Mouse (Mus musculus) limb, embryonic 12.5 days (tissue): ENCODE measurements at regions not wholly inside any gene's neighbourhood (a gene's known extent, or its start where the extent isn't known, plus 50 kb on each side); places are given as distances from the start of the nearest gene placed in this dataset. TPM values are rescaled to one million over a fixed set of nuclear protein-coding genes. Genes with fewer than 3 reads are reported as not detected.
A peak's percentile ranks its signal among the peaks of the same experiment; 100 is the strongest.

ENCODE experiments used
- ATAC-seq: fragments of 200-750 bp; cut with Nextera tagmentation; 2 replicates; pipeline ENCODE4 v1.8.0; 2017; ENCODE audit warnings: low read depth, moderate TSS enrichment; ENCODE audit not compliant: insufficient number of reproducible peaks, insufficient read depth, low FRiP score, low TSS enrichment
- H3K27ac ChIP-seq: fragments of 300-500 bp; sonication (generic); 2 replicates; pipeline ENCODE4 v1.5.1; 2016; ENCODE audit warnings: mild to moderate bottlenecking, moderate library complexity
- H3K27me3 ChIP-seq: fragments of 300-500 bp; sonication (generic); 2 replicates; pipeline ENCODE4 v1.6.1; 2016; ENCODE audit warnings: mild to moderate bottlenecking, moderate library complexity
- H3K36me3 ChIP-seq: fragments of 300-500 bp; sonication (generic); 2 replicates; pipeline ENCODE4 v1.6.1; 2016; ENCODE audit warnings: mild to moderate bottlenecking, moderate library complexity
- H3K4me1 ChIP-seq: fragments of 300-500 bp; sonication (generic); replicated peaks from 2 replicates; pipeline ENCODE4 v1.6.1; 2016
- H3K4me2 ChIP-seq: fragments of 300-500 bp; sonication (generic); 2 replicates; pipeline ENCODE4 v1.6.1; 2016; ENCODE audit warnings: mild to moderate bottlenecking, moderate library complexity
- H3K4me3 ChIP-seq: fragments of 300-500 bp; sonication (generic); replicated peaks from 2 replicates; pipeline ENCODE4 v1.5.1; 2016; ENCODE audit warnings: mild to moderate bottlenecking
- H3K9ac ChIP-seq: fragments of 300-500 bp; sonication (generic); replicated peaks from 2 replicates; pipeline ENCODE4 v1.6.1; 2016; ENCODE audit warnings: mild to moderate bottlenecking, moderate library complexity
- H3K9me3 ChIP-seq: fragments of 300-500 bp; sonication (generic); 2 replicates; pipeline ENCODE4 v1.6.1; 2016; ENCODE audit warnings: mild to moderate bottlenecking, moderate library complexity
- WGBS: fragments of 180-500 bp; shearing (Covaris S2); methylation state at CpG from one replicate; pipeline ENCODE4 v1.1.7; 2016; 5-methylcytosine and 5-hydroxymethylcytosine counted together
- microRNA-seq: library from miRNA; unstranded; fragments of <30 nt; microRNA quantifications from one replicate; pipeline ENCODE4, GENCODE M21; 2017

GRCm38 (mm10) chr2:84266158-84266557 lies 159.1 kb downstream of the Calcrl start:
- Histone ChIP-seq H3K4me3 (no peak overlapping the region), H3K4me1 (0 out of 2 replicates have a peak, but pooled peaks cover 3% of the 10 kb centered on the region), H3K9me3 (no peaks in the 10 kb centered on the region), H3K9ac (no peak overlapping the region), H3K36me3 (no peaks in the 10 kb centered on the region), H3K27ac (no peak overlapping the region), H3K4me2 (no peak overlapping the region), H3K27me3 (no peaks in the 10 kb centered on the region)
- WGBS, result 20% methylated on average over 4 of the region's 4 CpGs
- peak; percentile 67 for ATAC-seq

- no peak overlapping the region for H3K4me2 ChIP-seq
- no peak overlapping the region for H3K4me3 ChIP-seq
- no peak overlapping the region for H3K27ac ChIP-seq
- 0 out of 2 replicates have a peak, but pooled peaks cover 3% of the 10 kb centered on the region for H3K4me1 ChIP-seq
- H3K36me3 ChIP-seq, result no peaks in the 10 kb centered on the region
- WGBS, result 19% methylated on average over 6 of the region's 6 CpGs
- no peak overlapping the region for H3K9ac ChIP-seq
- H3K27me3 ChIP-seq, result no peaks in the 10 kb centered on the region
- ATAC-seq, result 0 out of 2 replicates have a peak, but pooled peaks have one; percentile 24
- no peaks in the 10 kb centered on the region for H3K9me3 ChIP-seq
Observed at GRCm38 (mm10) chr2:84266883-84267554, 158.2 kb downstream of the Calcrl start.

- no peak overlapping the region for H3K4me2 ChIP-seq
- H3K27ac ChIP-seq, result no peak overlapping the region
- 76% methylated on average over 6 of the region's 6 CpGs for WGBS
- no peaks in the 10 kb centered on the region for H3K27me3 ChIP-seq
- H3K36me3 ChIP-seq, result no peaks in the 10 kb centered on the region
- no peak for ATAC-seq
- no peak overlapping the region for H3K4me3 ChIP-seq
- no peak overlapping the region for H3K9ac ChIP-seq
- H3K9me3 ChIP-seq, result no peaks in the 10 kb centered on the region
- H3K4me1 ChIP-seq, result no peaks in the 10 kb centered on the region
Observed at GRCm38 (mm10) chr2:84274038-84274724, 151.0 kb downstream of the Calcrl start.

GRCm38 (mm10) chr2:84277181-84277580 lies 148.0 kb downstream of the Calcrl start:
- Histone ChIP-seq H3K9me3 (no peaks in the 10 kb centered on the region), H3K27me3 (no peaks in the 10 kb centered on the region), H3K9ac (no peak overlapping the region), H3K27ac (no peak overlapping the region), H3K4me1 (no peaks in the 10 kb centered on the region), H3K4me3 (no peak overlapping the region), H3K36me3 (no peaks in the 10 kb centered on the region), H3K4me2 (no peak overlapping the region)
- 89% methylated on average over 1 of the region's 1 CpGs for WGBS
- no peak for ATAC-seq

Small RNA genes in the stretch of these regions (microRNA-seq; reads per million reads assigned to microRNA genes)
- not detected for gene Gm25972
